Mouse (Mus musculus): ENCODE measurements around the gene Olfr669.
"Not testable (repeated sequence)": the region's sequence is repeated elsewhere in the genome, so short reads cannot be mapped to it uniquely, and the experiment has no call there.

Gene Olfr669

DNA sequence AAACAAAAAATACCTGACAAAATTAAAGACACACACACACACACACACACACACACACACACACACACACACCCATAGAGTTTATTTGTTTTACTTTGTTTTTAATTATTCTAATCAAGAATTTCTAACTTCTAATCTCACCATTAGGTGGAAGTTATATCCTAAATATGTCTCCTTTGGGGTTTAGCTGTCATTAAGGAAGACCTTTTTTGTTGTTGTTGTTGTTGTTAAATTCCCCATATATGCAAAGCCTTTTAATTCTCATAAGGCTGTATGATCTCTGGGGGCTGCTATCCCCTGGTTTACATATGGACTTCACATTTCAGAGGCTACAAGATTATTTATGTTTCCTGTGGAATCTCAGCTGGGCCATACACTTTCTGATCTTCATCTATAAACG is at the start of gene Olfr669:
Olfr669 (plus strand) TSS at position 301 of the 400 bp plus-strand sequence.
- no peak for DNase-seq (ENCODE audit: low read depth)

DNA sequence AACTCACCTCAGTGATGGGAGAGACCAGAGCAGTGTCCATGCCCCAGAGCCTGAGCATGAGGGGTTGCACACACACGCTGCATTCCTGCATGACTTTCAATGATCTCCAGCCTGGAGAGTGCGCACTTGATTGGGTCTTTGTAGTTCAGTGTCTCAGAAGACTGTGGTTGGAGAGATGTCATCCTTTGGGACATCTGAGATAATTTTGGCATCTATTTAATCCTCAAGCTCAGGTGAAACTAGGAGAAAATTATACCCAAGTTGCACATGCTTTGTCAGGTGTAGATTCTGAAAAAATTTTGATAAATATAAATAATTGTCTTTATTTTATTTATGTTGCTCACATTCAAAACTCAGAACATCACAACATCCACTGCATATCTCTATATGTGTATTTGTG is 38.2 kb upstream of the Olfr669 start, which contains the start of gene Olfr666:
Olfr666 (minus strand) TSS at position 101 of the 400 bp plus-strand sequence.
- DNase-seq (ENCODE audit: low read depth): no peak

GRCm38 (mm10) chr7:104921382-104921781 is 12.7 kb upstream of the Olfr669 start, which contains the start of gene Olfr667:
Gene Olfr667 (minus strand): TSS chr7:104921482.
- no peak for DNase-seq (ENCODE audit: low read depth)

- no peak for DNase-seq (ENCODE audit: low read depth)
These were observed 6.1 kb upstream of the Olfr669 start, which contains the start of gene Olfr668 for GRCm38 (mm10) chr7:104927957-104928356. Gene Olfr668 (minus strand): TSS chr7:104928057.

DNA sequence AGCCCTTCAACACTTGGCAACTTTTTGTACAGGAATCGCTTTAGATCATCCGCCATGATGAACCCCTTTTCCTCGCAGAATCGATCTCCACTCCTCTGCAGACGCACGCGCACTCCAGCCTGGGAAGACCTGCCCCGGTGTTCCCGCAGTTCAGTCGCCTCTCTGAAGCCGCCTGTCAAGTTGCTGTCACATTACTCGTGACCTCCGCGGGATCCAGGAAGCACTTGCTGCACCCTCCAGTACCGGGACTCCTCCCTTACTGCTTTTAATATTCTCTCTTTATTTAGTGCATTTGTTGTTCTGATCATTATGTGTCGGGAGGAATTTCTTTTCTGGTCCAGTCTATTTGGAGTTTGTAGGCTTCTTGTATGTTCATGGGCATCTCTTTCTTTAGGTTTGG is 16.2 kb downstream of the Olfr669 start:
- DNase-seq (ENCODE audit: low read depth): not testable (repeated sequence)

- DNase-seq (ENCODE audit: low read depth): no peak
These were observed 28.5 kb downstream of the Olfr669 start, which contains the start of gene Olfr670 for GRCm38 (mm10) chr7:104962520-104962919. Gene Olfr670 (minus strand): TSS chr7:104962620.

GRCm38 (mm10) chr7:104972507-104972906 is 38.5 kb downstream of the Olfr669 start:
- DNase-seq (ENCODE audit: low read depth): not testable (repeated sequence)

GRCm38 (mm10) chr7:104979026-104979425 is 45.0 kb downstream of the Olfr669 start, which contains the start of gene Olfr671:
Gene Olfr671 (minus strand): TSS chr7:104979126.
- no peak for DNase-seq (ENCODE audit: low read depth)
